In the genomic region with DNA sequence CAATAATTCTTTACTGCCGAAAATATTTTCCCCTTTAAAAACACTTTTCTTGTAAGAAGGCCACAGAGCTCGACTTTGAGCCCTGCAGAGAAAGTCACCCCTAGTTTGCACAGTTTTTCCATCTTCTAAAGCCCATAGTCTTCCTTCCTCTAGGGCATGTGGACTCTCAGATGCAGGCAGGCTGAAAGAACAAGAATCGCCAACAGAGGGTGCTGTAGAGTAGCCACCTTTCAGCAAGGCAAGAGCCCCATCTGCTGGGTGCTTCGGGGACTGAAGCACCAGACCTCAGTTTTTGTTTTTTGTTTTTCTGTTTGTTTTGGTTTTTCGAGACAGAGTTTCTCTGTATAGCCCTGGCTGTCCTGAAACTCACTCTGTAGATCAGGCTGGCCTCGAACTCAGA, we compare ENCODE assay signal across 9 mouse cellular contexts. TPM values are rescaled to one million over a fixed set of nuclear protein-coding genes. Genes with fewer than 3 reads are reported as not detected.
DNase-seq lines count a peak whose midpoint lies in the region; ATAC-seq and TF ChIP-seq lines count a peak whose summit lies in the region.
"Had no signal": no experiment of that assay in that cellular context is flagged by ENCODE, and none has a peak within 500 bp of the region (broad histone marks: within the 10 kb centered on the region; RNA-seq: fewer than 3 reads in every experiment).

No protein-coding gene starts in this region.

- H3K9ac ChIP-seq in midbrain, embryonic 14.5 days (replicated peaks; ENCODE audit: low read length), result no peak overlapping the region
- H3K9ac ChIP-seq in midbrain, embryonic 15.5 days, result no peak overlapping the region

- H3K4me2 ChIP-seq in midbrain, embryonic 14.5 days (ENCODE audit: low read length), result no peak overlapping the region
- no peak overlapping the region for H3K4me2 ChIP-seq in midbrain, embryonic 15.5 days

- no peak for TF ChIP-seq POLR2A in bone marrow macrophage, adult 2 months (IDR thresholded peaks at IDR 0.05; ENCODE audit: borderline replicate concordance, low read depth, low read length)
- TF ChIP-seq POLR2A in embryonic fibroblast, embryonic 13.5 days (IDR thresholded peaks at IDR 0.05; ENCODE audit: low read depth, low read length), result no peak
- no peak for TF ChIP-seq POLR2A in thymus, adult 2 months (IDR thresholded peaks at IDR 0.05; ENCODE audit: control insufficient read depth, extremely low read depth, insufficient read depth, low read length, poor library complexity)

- TF ChIP-seq CTCF in bone marrow macrophage, adult 2 months (IDR thresholded peaks at IDR 0.05; ENCODE audit: low read depth, low read length), result peak; percentile 100
- peak; percentile 93 for TF ChIP-seq CTCF in embryonic fibroblast, embryonic 13.5 days (IDR thresholded peaks at IDR 0.05; ENCODE audit: borderline replicate concordance, insufficient read depth, low read length)
- peak; percentile 94; the same call in 1 of the 2 replicates for TF ChIP-seq CTCF in thymus, adult 2 months (IDR thresholded peaks at IDR 0.05; ENCODE audit: borderline replicate concordance, control insufficient read depth, extremely low read depth, insufficient read depth, low read length, poor library complexity)

- peak; percentile 64 for DNase-seq in midbrain, embryonic 14.5 days
- DNase-seq in limb, embryonic 10.5 days (ENCODE audit: low spot score), result peak; percentile 76
- DNase-seq in ovary, postnatal 10 days (ENCODE audit: low spot score), result peak; percentile 45
- peak; percentile 73 for DNase-seq in thymus, adult 2 months

- H3K27ac ChIP-seq in midbrain, embryonic 14.5 days (replicated peaks; ENCODE audit: low read depth, low read length), result no peak overlapping the region
- H3K27ac ChIP-seq in midbrain, embryonic 15.5 days, result no peak overlapping the region
- H3K27ac ChIP-seq in bone marrow macrophage, adult 2 months (ENCODE audit: insufficient read depth, low read depth, low read length), result no peak overlapping the region
- no peak overlapping the region for H3K27ac ChIP-seq in embryonic fibroblast, embryonic 13.5 days (ENCODE audit: insufficient read depth, low read length)
- no peak overlapping the region for H3K27ac ChIP-seq in limb, embryonic 10.5 days
- H3K27ac ChIP-seq in thymus, adult 2 months (ENCODE audit: control insufficient read depth, insufficient read depth, low read length), result no peak overlapping the region

- H3K36me3 ChIP-seq in midbrain, embryonic 14.5 days (ENCODE audit: control insufficient read depth, insufficient read depth, low read length), result peaks cover 25% of the 10 kb centered on the region; the same call in 1 of the 2 replicates
- peaks cover 3% of the 10 kb centered on the region; the same call in 1 of the 2 replicates for H3K36me3 ChIP-seq in midbrain, embryonic 15.5 days (replicated peaks)
- H3K36me3 ChIP-seq in limb, embryonic 10.5 days, result peaks cover 81% of the 10 kb centered on the region
- H3K36me3 ChIP-seq in thymus, adult 2 months (ENCODE audit: control insufficient read depth, insufficient read depth, low read length), result no peaks in the 10 kb centered on the region

- no peaks in the 10 kb centered on the region for H3K4me1 ChIP-seq in midbrain, embryonic 14.5 days (ENCODE audit: control insufficient read depth, insufficient read depth, low read length)
- H3K4me1 ChIP-seq in midbrain, embryonic 15.5 days, result no peaks in the 10 kb centered on the region
- no peaks in the 10 kb centered on the region for H3K4me1 ChIP-seq in bone marrow macrophage, adult 2 months (ENCODE audit: control insufficient read depth, insufficient read depth, low read length)
- H3K4me1 ChIP-seq in embryonic fibroblast, embryonic 13.5 days (ENCODE audit: control insufficient read depth, insufficient read depth, low read length), result no peaks in the 10 kb centered on the region
- H3K4me1 ChIP-seq in limb, embryonic 10.5 days, result no peaks in the 10 kb centered on the region
- no peaks in the 10 kb centered on the region for H3K4me1 ChIP-seq in thymus, adult 2 months (replicated peaks; ENCODE audit: control insufficient read depth, insufficient read depth, low read length)

- no peaks in the 10 kb centered on the region for H3K27me3 ChIP-seq in midbrain, embryonic 14.5 days (ENCODE audit: control insufficient read depth, insufficient read depth, low read length)
- H3K27me3 ChIP-seq in midbrain, embryonic 15.5 days (replicated peaks), result no peaks in the 10 kb centered on the region
- H3K27me3 ChIP-seq in limb, embryonic 10.5 days (ENCODE audit: low read depth, poor library complexity, severe bottlenecking), result no peaks in the 10 kb centered on the region
- no peaks in the 10 kb centered on the region for H3K27me3 ChIP-seq in thymus, adult 2 months (ENCODE audit: control insufficient read depth, insufficient read depth, low read length)

- no peak for ATAC-seq in midbrain, embryonic 14.5 days (ENCODE audit: low FRiP score, low TSS enrichment)
- no peak for ATAC-seq in midbrain, embryonic 15.5 days (replicated peaks)
- ATAC-seq in inflammation-experienced regulatory T-cells, adult 6 months, result peak; percentile 89

- WGBS in midbrain, embryonic 14.5 days, result 55% methylated on average over 6 of the region's 6 CpGs
- 58% methylated on average over 6 of the region's 6 CpGs for whole genome bisulfite sequencing in midbrain, embryonic 15.5 days
- WGBS in limb, embryonic 10.5 days, result 48% methylated on average over 6 of the region's 6 CpGs
- 32% methylated on average over 6 of the region's 6 CpGs for WGBS in thymus, adult 2 months

- no peaks in the 10 kb centered on the region for H3K9me3 ChIP-seq in midbrain, embryonic 14.5 days (ENCODE audit: control insufficient read depth, low read length)
- no peaks in the 10 kb centered on the region for H3K9me3 ChIP-seq in midbrain, embryonic 15.5 days
- no peaks in the 10 kb centered on the region for H3K9me3 ChIP-seq in limb, embryonic 10.5 days (replicated peaks)

- H3K4me3 ChIP-seq in midbrain, embryonic 14.5 days (replicated peaks; ENCODE audit: low read depth, low read length), result no peak overlapping the region
- H3K4me3 ChIP-seq in midbrain, embryonic 15.5 days, result no peak overlapping the region
- H3K4me3 ChIP-seq in bone marrow macrophage, adult 2 months (ENCODE audit: insufficient read depth, low read length), result no peak overlapping the region
- H3K4me3 ChIP-seq in embryonic fibroblast, embryonic 13.5 days (ENCODE audit: insufficient read depth, low read length), result no peak overlapping the region
- no peak overlapping the region for H3K4me3 ChIP-seq in limb, embryonic 10.5 days
- no peak overlapping the region for H3K4me3 ChIP-seq in thymus, adult 2 months (ENCODE audit: control insufficient read depth, insufficient read depth, low read length)

RNA-seq across cellular contexts. Expression of a gene that starts 25.9 kb away (rescaled TPM):
- polyA plus RNA-seq in midbrain, embryonic 14.5 days (2014; fragmentation: Nextera tagmentation; extraction: Ambion mirVana), result 1.8 and 4.2 TPM in 2 replicates
- polyA plus RNA-seq in midbrain, embryonic 15.5 days (2015; fragmentation: Nextera tagmentation; extraction: Ambion mirVana), result 4.7 and 5.0 TPM in 2 replicates
- polyA plus RNA-seq in bone marrow macrophage, adult 2 months (2012; ENCODE audit: insufficient read depth, insufficient read length, missing spikeins), result not detected in 2 replicates
- polyA plus RNA-seq in embryonic fibroblast, embryonic 13.5 days (2011; ENCODE audit: insufficient read length, low read depth, missing spikeins), result not detected in 2 replicates
- under 1 TPM in 1 of 3 experiments, not detected in 2; 0.11 TPM for polyA plus RNA-seq in inflammation-experienced regulatory T-cells, adult 6 months (2017; shearing (Covaris generic))
- polyA plus RNA-seq in limb, embryonic 10.5 days (2016; fragmentation: Nextera tagmentation; extraction: Ambion mirVana), result 6.9 and 7.8 TPM in 2 replicates
- 3.9 and 4.0 TPM in 2 replicates for polyA plus RNA-seq in thymus, adult 2 months (2012; rRNA removed)

RNA-seq across cellular contexts. Expression of a gene that starts 26.5 kb away (rescaled TPM):
- 55.8 and 59.8 TPM in 2 replicates for polyA plus RNA-seq in midbrain, embryonic 14.5 days (2014; fragmentation: Nextera tagmentation; extraction: Ambion mirVana)
- 36.7 and 45.2 TPM in 2 replicates for polyA plus RNA-seq in midbrain, embryonic 15.5 days (2015; fragmentation: Nextera tagmentation; extraction: Ambion mirVana)
- polyA plus RNA-seq in bone marrow macrophage, adult 2 months (2012; ENCODE audit: insufficient read depth, insufficient read length, missing spikeins), result not detected in 2 replicates
- 6.6 and 10.8 TPM in 2 replicates for polyA plus RNA-seq in embryonic fibroblast, embryonic 13.5 days (2011; ENCODE audit: insufficient read length, low read depth, missing spikeins)
- polyA plus RNA-seq in inflammation-experienced regulatory T-cells, adult 6 months (2017; shearing (Covaris generic)), result not detected
- 2.0 and 3.8 TPM in 2 replicates for polyA plus RNA-seq in limb, embryonic 10.5 days (2016; fragmentation: Nextera tagmentation; extraction: Ambion mirVana)
- polyA plus RNA-seq in thymus, adult 2 months (2012; rRNA removed), result 5.2 and 10.2 TPM in 2 replicates

RNA-seq across cellular contexts. Expression of a gene that starts 45.9 kb away (rescaled TPM):
- not detected in 2 replicates for polyA plus RNA-seq in midbrain, embryonic 14.5 days (2014; fragmentation: Nextera tagmentation; extraction: Ambion mirVana)
- polyA plus RNA-seq in midbrain, embryonic 15.5 days (2015; fragmentation: Nextera tagmentation; extraction: Ambion mirVana), result not detected in 2 replicates
- not detected in 2 replicates for polyA plus RNA-seq in bone marrow macrophage, adult 2 months (2012; ENCODE audit: insufficient read depth, insufficient read length, missing spikeins)
- not detected in 2 replicates for polyA plus RNA-seq in embryonic fibroblast, embryonic 13.5 days (2011; ENCODE audit: insufficient read length, low read depth, missing spikeins)
- polyA plus RNA-seq in inflammation-experienced regulatory T-cells, adult 6 months (2017; shearing (Covaris generic)), result not detected
- not detected in 2 replicates for polyA plus RNA-seq in limb, embryonic 10.5 days (2016; fragmentation: Nextera tagmentation; extraction: Ambion mirVana)
- 1.8 and 2.2 TPM in 2 replicates for polyA plus RNA-seq in thymus, adult 2 months (2012; rRNA removed)
- polyA plus RNA-seq: gonadal fat pad, adult 2 months had no signal
